Mouse (Mus musculus) hindbrain, embryonic 10.5 days (tissue): Measurements from ENCODE around the gene Syna. TPM values are rescaled to one million over a fixed set of nuclear protein-coding genes. Genes with fewer than 3 reads are reported as not detected.

Source experiments
- DNase-seq: peaks from one replicate; pipeline ENCODE4 v3.0.0-alpha.2; 2017; ENCODE audit warnings: low spot score
- H3K27ac ChIP-seq: fragments of 300-500 bp; sonication (generic); 2 replicates; pipeline ENCODE4 v1.5.1; 2016; ENCODE audit warnings: mild to moderate bottlenecking, moderate library complexity
- H3K27me3 ChIP-seq: fragments of 300-500 bp; sonication (generic); 2 replicates; pipeline ENCODE4 v1.6.1; 2016; ENCODE audit warnings: mild to moderate bottlenecking; ENCODE audit not compliant: poor library complexity, insufficient read depth, severe bottlenecking
- H3K36me3 ChIP-seq: fragments of 300-500 bp; sonication (generic); 2 replicates; pipeline ENCODE4 v1.6.1; 2016; ENCODE audit warnings: mild to moderate bottlenecking, moderate library complexity
- H3K4me1 ChIP-seq: fragments of 300-500 bp; sonication (generic); replicated peaks from 2 replicates; pipeline ENCODE4 v1.6.1; 2016; ENCODE audit warnings: mild to moderate bottlenecking
- H3K4me3 ChIP-seq: fragments of 300-500 bp; sonication (generic); 2 replicates; pipeline ENCODE4 v1.5.1; 2016; ENCODE audit warnings: mild to moderate bottlenecking, moderate library complexity
- H3K9me3 ChIP-seq: fragments of 300-500 bp; sonication (generic); 2 replicates; pipeline ENCODE4 v1.6.1; 2016; ENCODE audit warnings: mild to moderate bottlenecking, moderate library complexity
- whole genome bisulfite sequencing: fragments of 180-500 bp; shearing (Covaris S2); methylation state at CpG from one replicate; pipeline ENCODE4 v1.1.7; 2016; 5-methylcytosine and 5-hydroxymethylcytosine counted together
- polyA plus RNA-seq: library from polyadenylated mRNA; unstranded; fragments of >200 nt; fragmentation: Nextera tagmentation; extraction: Ambion mirVana; gene quantifications from 2 replicates; pipeline ENCODE4 v1.2.1, GENCODE M21; 2016

The Syna gene
- polyA plus RNA-seq, 1 experiment from 2014 or later = 0.12 TPM

- Histone ChIP-seq H3K4me3 (peak overlapping the region; percentile 34), H3K27ac (peak overlapping the region; percentile 72), H3K9me3 (0 out of 2 replicates have a peak, but pooled peaks cover 2% of the 10 kb centered on the region), H3K27me3 (0 out of 2 replicates have a peak, but pooled peaks cover 3% of the 10 kb centered on the region), H3K36me3 (no peaks in the 10 kb centered on the region), H3K4me1 (peaks cover 40% of the 10 kb centered on the region)
- 14% methylated on average over 20 of the region's 20 CpGs for WGBS
- DNase-seq = peak; percentile 91
These were observed 4.4 kb downstream of the Syna start for GRCm38 (mm10) chr5:134555463-134556164.

- WGBS = 88% methylated on average over 5 of the region's 5 CpGs
- Histone ChIP-seq H3K27me3 (0 out of 2 replicates have a peak, but pooled peaks cover 3% of the 10 kb centered on the region), H3K27ac (no peak overlapping the region), H3K4me3 (no peak overlapping the region), H3K4me1 (peaks cover 51% of the 10 kb centered on the region), H3K9me3 (0 out of 2 replicates have a peak, but pooled peaks cover 2% of the 10 kb centered on the region), H3K36me3 (0 out of 2 replicates have a peak, but pooled peaks cover 4% of the 10 kb centered on the region)
- DNase-seq = no peak
These were observed 5.9 kb downstream of the Syna start for GRCm38 (mm10) chr5:134553951-134554546.

GRCm38 (mm10) chr5:134552110-134552972, 7.6 kb downstream of the Syna start, which contains the start of gene Clip2:
TSS of gene Clip2 (minus strand) at chr5:134552434.
- Histone ChIP-seq H3K36me3 (peaks cover 10% of the 10 kb centered on the region), H3K27me3 (0 out of 2 replicates have a peak, but pooled peaks cover 3% of the 10 kb centered on the region), H3K4me3 (peak within 1 kb of the TSS; percentile 94), H3K9me3 (0 out of 2 replicates have a peak, but pooled peaks cover 2% of the 10 kb centered on the region), H3K4me1 (peaks cover 61% of the 10 kb centered on the region), H3K27ac (peak within 1 kb of the TSS; percentile 97)
- DNase-seq = peak; percentile 93
- WGBS = under 1% methylated on average over 61 of the region's 61 CpGs

- H3K4me1 ChIP-seq = peaks cover 66% of the 10 kb centered on the region
- H3K9me3 ChIP-seq = no peaks in the 10 kb centered on the region
- 1% methylated on average over 52 of the region's 52 CpGs for WGBS
- H3K27me3 ChIP-seq = 0 out of 2 replicates have a peak, but pooled peaks cover 3% of the 10 kb centered on the region
- peak overlapping the region; percentile 94 for H3K4me3 ChIP-seq
- peak overlapping the region; percentile 97 for H3K27ac ChIP-seq
- peaks cover 10% of the 10 kb centered on the region for H3K36me3 ChIP-seq
- peak; percentile 57 for DNase-seq
These were observed 8.5 kb downstream of the Syna start for GRCm38 (mm10) chr5:134551233-134552109.

- Histone ChIP-seq H3K4me1 (peaks cover 62% of the 10 kb centered on the region), H3K36me3 (peaks cover 10% of the 10 kb centered on the region), H3K4me3 (peak overlapping the region; percentile 94), H3K9me3 (no peaks in the 10 kb centered on the region), H3K27me3 (0 out of 2 replicates have a peak, but pooled peaks cover 3% of the 10 kb centered on the region), H3K27ac (peak overlapping the region; percentile 97)
- WGBS = 14% methylated on average over 6 of the region's 6 CpGs
- DNase-seq = no peak
These were observed 9.1 kb downstream of the Syna start for GRCm38 (mm10) chr5:134550836-134551232.

- H3K4me3 ChIP-seq = no peak overlapping the region
- H3K9me3 ChIP-seq = no peaks in the 10 kb centered on the region
- no peak for DNase-seq
- 95% methylated on average over 3 of the region's 3 CpGs for WGBS
- H3K36me3 ChIP-seq = peaks cover 10% of the 10 kb centered on the region
- H3K27ac ChIP-seq = no peak overlapping the region
- 0 out of 2 replicates have a peak, but pooled peaks cover 3% of the 10 kb centered on the region for H3K27me3 ChIP-seq
- H3K4me1 ChIP-seq = peaks cover 56% of the 10 kb centered on the region
These were observed 10.3 kb downstream of the Syna start for GRCm38 (mm10) chr5:134549640-134550168.

GRCm38 (mm10) chr5:134548306-134548705, 11.7 kb downstream of the Syna start:
- peaks cover 62% of the 10 kb centered on the region for H3K4me1 ChIP-seq
- WGBS = 53% methylated on average over 5 of the region's 5 CpGs

GRCm38 (mm10) chr5:134546790-134547189, 13.2 kb downstream of the Syna start:
- Histone ChIP-seq H3K27ac (no peak overlapping the region), H3K27me3 (no peaks in the 10 kb centered on the region), H3K9me3 (no peaks in the 10 kb centered on the region), H3K4me3 (no peak overlapping the region), H3K36me3 (peaks cover 16% of the 10 kb centered on the region), H3K4me1 (peaks cover 57% of the 10 kb centered on the region)
- 87% methylated on average over 7 of the region's 7 CpGs for WGBS
- no peak for DNase-seq

More at GRCm38 (mm10) chr5:134548306-134548705, 11.7 kb downstream of the Syna start:
- no peak overlapping the region for H3K4me3 ChIP-seq
- peaks cover 16% of the 10 kb centered on the region for H3K36me3 ChIP-seq
- H3K9me3 ChIP-seq = no peaks in the 10 kb centered on the region
- H3K27ac ChIP-seq = no peak overlapping the region
- DNase-seq = no peak
- 0 out of 2 replicates have a peak, but pooled peaks cover 3% of the 10 kb centered on the region for H3K27me3 ChIP-seq

GRCm38 (mm10) chr5:134545242-134545629, 14.7 kb downstream of the Syna start:
- H3K4me1 ChIP-seq = peaks cover 60% of the 10 kb centered on the region
- no peaks in the 10 kb centered on the region for H3K27me3 ChIP-seq
- H3K27ac ChIP-seq = no peak overlapping the region
- peaks cover 17% of the 10 kb centered on the region for H3K36me3 ChIP-seq
- no peaks in the 10 kb centered on the region for H3K9me3 ChIP-seq
- WGBS = 57% methylated on average over 3 of the region's 3 CpGs
- no peak overlapping the region for H3K4me3 ChIP-seq
- DNase-seq = no peak

GRCm38 (mm10) chr5:134544516-134545241, 15.3 kb downstream of the Syna start:
- DNase-seq = no peak
- Histone ChIP-seq H3K4me1 (peaks cover 61% of the 10 kb centered on the region), H3K4me3 (no peak overlapping the region), H3K36me3 (peaks cover 16% of the 10 kb centered on the region), H3K9me3 (no peaks in the 10 kb centered on the region), H3K27me3 (no peaks in the 10 kb centered on the region), H3K27ac (peak overlapping the region; percentile 20; the same call in 1 of the 2 replicates)
- 64% methylated on average over 19 of the region's 19 CpGs for WGBS

- Histone ChIP-seq H3K27me3 (no peaks in the 10 kb centered on the region), H3K9me3 (peaks cover 3% of the 10 kb centered on the region; the same call in 1 of the 2 replicates), H3K27ac (peak overlapping the region; percentile 36), H3K4me3 (no peak overlapping the region), H3K36me3 (peaks cover 33% of the 10 kb centered on the region), H3K4me1 (peaks cover 52% of the 10 kb centered on the region)
- WGBS = 33% methylated on average over 7 of the region's 7 CpGs
- DNase-seq = no peak
These were observed 18.3 kb downstream of the Syna start for GRCm38 (mm10) chr5:134541640-134542039.
